Mouse (Mus musculus) liver, postnatal 0 days (tissue): ENCODE measurements around the gene Errfi1. TPM values are rescaled to one million over a fixed set of nuclear protein-coding genes. Genes with fewer than 3 reads are reported as not detected.

ENCODE experiments used
- ATAC-seq: fragments of 200-750 bp; cut with Nextera tagmentation; 2 replicates; pipeline ENCODE4 v1.8.0; 2017; ENCODE audit warnings: mild to moderate bottlenecking, moderate library complexity
- DNase-seq: peaks from one replicate; pipeline ENCODE4 v3.0.0-alpha.2; 2016
- H3K27ac ChIP-seq: fragments of 300-500 bp; sonication (generic); 2 replicates; pipeline ENCODE4 v1.5.1; 2014; ENCODE audit warnings: antibody characterized with exemption, moderate library complexity, mild to moderate bottlenecking, low read depth
- H3K27me3 ChIP-seq: fragments of 300-500 bp; sonication (generic); 2 replicates; pipeline ENCODE4 v1.6.1; 2014; ENCODE audit warnings: low read length, control low read depth, mixed read lengths; ENCODE audit not compliant: insufficient read depth
- H3K36me3 ChIP-seq: fragments of 300-500 bp; sonication (generic); replicated peaks from 2 replicates; pipeline ENCODE4 v1.6.1; 2014; ENCODE audit warnings: mild to moderate bottlenecking, control low read depth, low read length, moderate library complexity, mixed read lengths; ENCODE audit not compliant: insufficient read depth
- H3K4me1 ChIP-seq: fragments of 300-500 bp; sonication (generic); 2 replicates; pipeline ENCODE4 v1.6.1; 2014; ENCODE audit warnings: antibody characterized with exemption, mild to moderate bottlenecking, control low read depth; ENCODE audit not compliant: insufficient read depth
- H3K4me2 ChIP-seq: fragments of 300-500 bp; sonication (generic); 2 replicates; pipeline ENCODE4 v1.6.1; 2014; ENCODE audit warnings: low read depth, mild to moderate bottlenecking, low read length, moderate library complexity, mixed read lengths
- H3K4me3 ChIP-seq: fragments of 300-500 bp; sonication (generic); 2 replicates; pipeline ENCODE4 v1.5.1; 2014; ENCODE audit warnings: low read depth, low read length
- H3K9ac ChIP-seq: fragments of 300-500 bp; sonication (generic); replicated peaks from 2 replicates; pipeline ENCODE4 v1.6.1; 2014; ENCODE audit warnings: mild to moderate bottlenecking, moderate library complexity
- H3K9me3 ChIP-seq: fragments of 300-500 bp; sonication (generic); 2 replicates; pipeline ENCODE4 v1.6.1; 2016; ENCODE audit warnings: mild to moderate bottlenecking, control low read depth, low read length, mixed read lengths
- CTCF ChIP-seq: sonication (generic); IDR thresholded peaks from 2 replicates; pipeline ENCODE4 v1.5.1; 2016; ENCODE audit warnings: antibody characterized with exemption, low read depth
- EP300 ChIP-seq: IDR thresholded peaks from 2 replicates; pipeline ENCODE4 v1.6.1; 2016; ENCODE audit warnings: antibody characterized with exemption, low read depth, mild to moderate bottlenecking
- WGBS: fragments of 180-500 bp; shearing (Covaris S2); extraction: QIAGEN DNeasy Blood & Tissue Kit; methylation state at CpG from one replicate; pipeline ENCODE4 v1.1.7; 2014; ENCODE audit not compliant: insufficient replicate concordance; 5-methylcytosine and 5-hydroxymethylcytosine counted together
- polyA plus RNA-seq: library from polyadenylated mRNA; unstranded; fragments of >200 nt; fragmentation: Nextera tagmentation; extraction: Ambion mirVana; gene quantifications from 2 replicates; pipeline ENCODE4 v1.2.1, GENCODE M21; 2015

Errfi1 gene
- polyA plus RNA-seq, 1 experiment from 2014 or later: 141 TPM

DNA sequence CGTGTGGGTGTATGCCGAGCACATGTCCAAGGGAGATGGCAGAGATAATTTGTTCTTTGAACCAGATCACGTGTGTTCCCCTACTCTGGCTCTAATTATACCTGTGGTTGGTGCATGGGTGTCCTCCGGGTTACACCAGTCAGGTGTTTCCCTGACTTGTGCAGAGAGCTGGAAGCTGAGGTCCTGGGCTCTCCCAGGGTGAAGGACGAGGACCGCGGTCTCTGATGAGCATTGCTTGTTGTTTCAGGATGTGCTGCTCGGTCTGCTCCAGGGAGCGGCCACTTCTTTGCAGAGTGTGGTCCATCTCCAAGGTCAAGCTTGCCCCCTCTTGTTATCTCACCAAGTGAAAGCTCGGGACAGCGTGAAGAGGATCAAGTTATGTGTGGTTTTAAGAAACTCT is 12.3 kb downstream of the Errfi1 start:
- WGBS: 76% methylated on average over 11 of the region's 11 CpGs
- TF ChIP-seq EP300 (no peak), CTCF (no peak)
- Histone ChIP-seq H3K27me3 (no peaks in the 10 kb centered on the region), H3K36me3 (peaks cover 33% of the 10 kb centered on the region), H3K9me3 (no peaks in the 10 kb centered on the region), H3K27ac (no peak overlapping the region), H3K4me3 (no peak overlapping the region), H3K4me1 (peaks cover 3% of the 10 kb centered on the region; the same call in 1 of the 2 replicates), H3K9ac (no peak overlapping the region), H3K4me2 (no peak overlapping the region)
- ATAC-seq (no peak), DNase-seq (no peak)

DNA sequence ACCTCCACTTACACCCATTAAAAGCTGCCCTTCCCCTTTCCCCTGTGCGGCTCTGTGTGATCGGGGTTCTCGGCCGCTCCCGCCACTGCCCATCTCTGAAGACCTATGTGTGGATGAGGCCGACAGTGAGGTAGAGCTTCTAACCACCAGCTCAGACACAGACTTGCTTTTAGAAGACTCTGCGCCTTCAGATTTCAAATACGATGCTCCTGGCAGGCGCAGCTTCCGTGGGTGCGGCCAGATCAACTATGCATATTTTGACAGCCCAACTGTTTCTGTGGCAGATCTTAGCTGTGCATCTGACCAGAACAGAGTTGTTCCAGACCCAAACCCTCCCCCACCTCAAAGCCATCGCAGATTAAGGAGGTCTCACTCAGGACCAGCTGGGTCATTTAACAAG is 12.8 kb downstream of the Errfi1 start:
- ATAC-seq (no peak), DNase-seq (no peak)
- H3K9ac ChIP-seq: no peak overlapping the region
- no peaks in the 10 kb centered on the region for H3K9me3 ChIP-seq
- no peaks in the 10 kb centered on the region for H3K27me3 ChIP-seq
- 83% methylated on average over 12 of the region's 12 CpGs for WGBS
- H3K4me1 ChIP-seq: peaks cover 3% of the 10 kb centered on the region; the same call in 1 of the 2 replicates
- H3K4me3 ChIP-seq: no peak overlapping the region
- no peak overlapping the region for H3K27ac ChIP-seq
- H3K4me2 ChIP-seq: no peak overlapping the region
- TF ChIP-seq EP300: no peak
- TF ChIP-seq CTCF: no peak
- peaks cover 33% of the 10 kb centered on the region for H3K36me3 ChIP-seq

DNA sequence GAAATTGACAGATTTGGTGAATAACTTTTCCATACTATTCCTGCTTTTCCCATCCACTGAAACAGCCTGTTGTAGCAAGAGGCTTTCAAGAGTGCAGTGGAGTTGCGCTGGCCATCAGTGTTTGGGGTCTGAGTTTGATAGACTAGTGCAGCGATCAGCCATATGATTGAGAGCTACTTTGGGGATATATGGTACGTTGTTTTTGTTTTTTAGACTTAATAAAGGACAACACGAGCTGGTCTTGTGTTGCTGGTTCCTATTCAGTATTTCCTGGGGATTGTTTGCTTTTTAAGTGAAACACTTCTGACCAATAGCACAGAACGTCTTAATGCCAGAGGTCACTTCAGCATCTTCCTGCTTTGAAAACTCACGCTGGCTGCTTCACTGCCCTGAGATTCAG is 14.4 kb downstream of the Errfi1 start:
- Histone ChIP-seq H3K4me2 (no peak overlapping the region), H3K4me3 (no peak overlapping the region), H3K27ac (no peak overlapping the region), H3K27me3 (no peaks in the 10 kb centered on the region), H3K4me1 (peaks cover 9% of the 10 kb centered on the region), H3K9me3 (no peaks in the 10 kb centered on the region), H3K36me3 (peaks cover 33% of the 10 kb centered on the region), H3K9ac (no peak overlapping the region)
- 73% methylated on average over 6 of the region's 6 CpGs for WGBS
- no peak for DNase-seq
- no peak for TF ChIP-seq CTCF
- no peak for TF ChIP-seq EP300
- no peak for ATAC-seq

DNA sequence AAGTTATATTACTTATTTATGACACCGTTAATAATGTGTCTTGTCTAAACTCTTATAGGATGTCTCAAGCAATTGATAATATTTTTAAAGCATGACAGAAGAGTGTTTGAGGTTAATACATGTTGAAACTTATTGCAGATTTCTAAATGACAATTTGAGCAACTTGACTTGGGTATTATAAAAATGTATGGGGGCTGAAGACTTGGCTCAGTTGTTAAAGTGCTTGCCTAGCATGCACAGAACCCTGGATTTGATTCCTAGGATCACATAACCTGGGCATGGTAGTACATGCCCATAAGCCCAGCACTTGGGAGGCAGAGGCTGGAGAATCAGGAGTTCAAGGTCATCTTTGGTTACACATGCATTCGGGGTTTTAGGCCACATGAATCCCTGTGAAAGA is 15.1 kb downstream of the Errfi1 start:
- no peak for ATAC-seq

DNA sequence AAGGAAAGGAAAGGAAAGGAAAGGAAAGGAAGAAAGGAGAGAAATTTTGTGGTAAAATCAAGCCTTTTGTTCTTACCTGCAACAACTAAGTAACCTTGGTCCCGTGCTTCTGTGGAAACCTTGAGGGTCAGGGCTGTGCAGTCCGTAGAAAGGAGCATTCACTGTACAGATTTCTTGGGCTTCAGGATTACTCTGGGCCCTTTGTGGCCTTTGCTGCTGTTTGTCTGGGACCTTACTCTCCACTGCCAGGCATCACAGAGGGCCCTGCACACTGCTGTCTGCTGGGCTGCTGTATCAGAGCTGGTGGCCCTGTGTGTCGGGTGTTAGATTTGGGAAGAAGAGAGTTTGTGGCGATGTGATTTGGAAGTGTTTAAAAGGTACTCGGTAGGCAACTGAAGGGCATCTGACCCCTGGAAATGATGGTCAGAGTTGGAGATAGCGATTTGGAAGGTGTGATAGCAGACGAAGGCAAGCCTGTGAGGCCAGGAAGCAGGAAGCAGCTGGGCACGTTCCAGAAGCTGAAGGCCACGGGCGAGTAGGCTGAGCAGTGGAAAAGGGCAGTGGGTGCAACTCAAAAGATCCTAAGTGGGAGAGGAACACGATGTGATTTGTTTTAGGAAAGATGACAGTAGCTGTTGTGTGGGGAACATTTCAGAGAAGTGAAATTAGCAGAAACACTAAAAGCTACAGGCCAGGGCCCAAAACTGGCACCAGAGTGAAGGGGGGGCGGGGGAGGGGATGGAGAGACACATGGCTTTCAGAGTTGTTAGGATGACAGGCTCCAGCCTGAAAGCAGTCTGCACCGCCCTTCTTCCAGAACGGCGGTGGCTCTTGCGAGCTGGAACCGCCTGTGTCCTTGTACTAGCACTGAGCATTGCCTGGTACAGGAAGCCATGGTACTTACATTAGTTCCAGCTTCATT is 15.8 kb downstream of the Errfi1 start:
- DNase-seq (peak; percentile 62), ATAC-seq (peak; percentile 16)
- Histone ChIP-seq H3K27ac (peak overlapping the region; percentile 13; the same call in 1 of the 2 replicates), H3K9me3 (no peaks in the 10 kb centered on the region), H3K27me3 (no peaks in the 10 kb centered on the region), H3K36me3 (peaks cover 26% of the 10 kb centered on the region), H3K4me3 (no peak overlapping the region), H3K4me1 (peaks cover 9% of the 10 kb centered on the region), H3K9ac (no peak overlapping the region), H3K4me2 (no peak overlapping the region)
- 45% methylated on average over 17 of the region's 17 CpGs for WGBS
- TF ChIP-seq CTCF: no peak
- no peak for TF ChIP-seq EP300

More for the DNA sequence above, 15.1 kb downstream of the Errfi1 start:
- DNase-seq: no peak
- Histone ChIP-seq H3K4me2 (no peak overlapping the region), H3K27me3 (no peaks in the 10 kb centered on the region), H3K4me1 (peaks cover 9% of the 10 kb centered on the region), H3K36me3 (peaks cover 30% of the 10 kb centered on the region), H3K27ac (0 out of 2 replicates have a peak overlapping the region, but pooled peaks have one; percentile 13), H3K9ac (no peak overlapping the region), H3K4me3 (no peak overlapping the region), H3K9me3 (no peaks in the 10 kb centered on the region)
- TF ChIP-seq EP300 (no peak), CTCF (no peak)
- WGBS: 67% methylated on average over 2 of the region's 2 CpGs

DNA sequence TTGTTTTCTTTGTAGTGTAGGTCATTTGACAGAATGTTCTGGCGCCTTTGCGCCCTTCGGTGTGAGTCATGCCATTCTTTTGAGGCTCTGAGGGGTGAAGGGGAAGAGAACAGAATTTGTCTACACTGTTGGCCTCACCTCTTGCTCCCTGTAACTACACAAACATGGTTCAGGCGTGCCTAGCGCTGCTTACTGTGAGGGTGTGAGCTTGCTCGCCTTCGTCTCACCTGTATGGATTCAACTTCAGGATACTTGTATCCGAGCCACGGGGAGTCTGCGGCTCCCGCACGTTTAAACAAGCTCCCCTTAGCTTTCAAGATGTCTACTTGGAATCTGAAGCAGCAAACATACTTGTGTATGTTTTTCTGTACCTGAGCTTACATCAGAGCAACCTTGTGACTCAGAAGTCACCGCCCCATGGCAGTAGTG is 17.3 kb downstream of the Errfi1 start:
- Histone ChIP-seq H3K36me3 (peaks cover 20% of the 10 kb centered on the region), H3K4me3 (no peak overlapping the region), H3K27ac (peak overlapping the region; percentile 81), H3K27me3 (no peaks in the 10 kb centered on the region), H3K9ac (no peak overlapping the region), H3K4me1 (peaks cover 17% of the 10 kb centered on the region), H3K9me3 (no peaks in the 10 kb centered on the region), H3K4me2 (no peak overlapping the region)
- 69% methylated on average over 13 of the region's 13 CpGs for WGBS
- ATAC-seq (no peak), DNase-seq (no peak)
- TF ChIP-seq EP300: no peak
- TF ChIP-seq CTCF: no peak
